Mouse (Mus musculus): ENCODE data around the gene Apom. TPM values are rescaled to one million over a fixed set of nuclear protein-coding genes. Genes with fewer than 3 reads are reported as not detected.

Apom gene
- 0.08 and 0.20 TPM in 2 replicates for polyA plus RNA-seq (2012; rRNA removed)

DNA sequence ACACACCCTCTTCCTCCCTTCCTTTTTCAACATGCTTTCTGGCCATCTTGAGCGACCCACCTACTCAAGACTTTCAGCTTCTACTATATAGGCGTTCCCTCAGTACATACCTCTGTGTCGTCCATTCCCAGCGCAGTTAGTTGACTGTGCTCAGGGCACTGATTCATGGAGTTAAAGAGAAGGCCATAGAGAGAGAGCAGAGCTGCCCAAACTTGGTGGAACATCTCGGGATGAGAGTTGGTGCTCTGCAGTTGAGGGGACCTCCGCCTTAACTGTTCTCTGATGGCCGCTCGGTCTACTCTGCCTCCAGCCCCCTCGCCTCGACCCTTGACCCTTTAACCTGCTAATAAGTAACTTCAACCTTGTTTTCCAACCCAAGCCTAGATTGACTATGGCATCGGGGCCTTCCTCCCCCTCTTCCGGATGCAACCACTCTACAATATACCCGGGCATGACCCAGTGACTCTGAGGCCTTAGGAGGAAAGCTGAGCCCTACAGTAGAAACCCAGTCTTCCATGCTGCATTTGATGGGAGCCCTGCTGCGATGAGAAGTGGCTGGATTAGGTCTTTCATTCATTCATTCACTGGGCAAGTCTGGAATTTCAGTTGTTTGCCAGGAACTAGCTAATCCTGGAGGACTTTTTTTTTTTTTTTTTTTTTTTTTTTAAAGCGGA is at the start of gene Apom:
Apom (minus strand) TSS at position 551 of the 674 bp plus-strand sequence.

GRCm38 (mm10) chr17:35175968-35176367 is 44.1 kb upstream of the Apom start, which contains the start of gene Aif1:
TSS of gene Aif1 (minus strand) at chr17:35176068.

DNA sequence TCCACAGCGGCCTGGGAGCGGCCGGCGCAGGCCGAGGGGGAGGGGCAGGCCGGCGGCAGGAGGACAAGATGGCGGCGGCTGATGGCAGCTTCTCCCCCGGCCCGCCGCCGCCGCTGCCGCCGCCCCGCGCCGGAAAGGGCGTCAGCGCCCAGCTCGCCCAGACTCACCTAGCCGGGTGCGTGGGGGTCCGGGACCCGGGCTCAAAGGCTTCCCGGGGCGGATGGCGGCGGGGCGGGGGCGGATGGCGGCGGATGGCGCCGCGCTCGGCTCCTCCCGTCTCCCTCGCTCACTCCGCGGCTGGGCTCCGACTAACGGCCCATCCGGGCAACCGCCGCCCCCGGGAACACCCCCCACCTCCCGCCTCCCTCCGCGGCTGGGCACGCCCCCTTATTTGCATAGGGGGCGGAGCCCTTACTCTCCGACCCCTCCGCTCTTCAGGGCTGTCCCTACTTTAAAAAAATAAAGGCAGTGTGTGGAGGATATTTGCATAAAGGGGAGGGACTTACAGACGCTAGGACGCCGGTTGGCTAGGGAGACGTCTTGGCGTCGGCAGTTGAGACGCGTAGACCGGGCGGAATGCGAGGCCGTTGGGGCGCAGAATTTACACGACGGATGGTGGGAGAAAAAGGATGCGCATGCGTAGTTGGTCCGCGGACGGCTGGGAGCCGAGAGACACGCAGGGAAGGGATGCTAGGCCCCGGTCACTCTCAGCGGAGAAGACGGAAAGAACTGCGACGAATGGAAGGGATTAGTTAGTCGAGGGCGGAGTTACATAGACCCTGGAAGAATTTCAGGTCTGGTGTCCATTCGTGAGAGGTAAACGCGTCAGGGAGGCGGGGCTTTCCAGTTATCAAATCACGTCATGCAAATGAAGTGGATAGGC is 33.0 kb upstream of the Apom start, which contains the start of gene Prrc2a:
Prrc2a (minus strand) TSS at position 330 of the 883 bp plus-strand sequence.

GRCm38 (mm10) chr17:35134801-35135590 is 3.1 kb upstream of the Apom start, which contains the start of gene Bag6:
TSS of gene Bag6 (plus strand) at chr17:35135178.

GRCm38 (mm10) chr17:35126206-35126611 is 5.6 kb downstream of the Apom start, which contains the start of gene D17H6S53E:
TSS of gene D17H6S53E (plus strand) at chr17:35126373.

DNA sequence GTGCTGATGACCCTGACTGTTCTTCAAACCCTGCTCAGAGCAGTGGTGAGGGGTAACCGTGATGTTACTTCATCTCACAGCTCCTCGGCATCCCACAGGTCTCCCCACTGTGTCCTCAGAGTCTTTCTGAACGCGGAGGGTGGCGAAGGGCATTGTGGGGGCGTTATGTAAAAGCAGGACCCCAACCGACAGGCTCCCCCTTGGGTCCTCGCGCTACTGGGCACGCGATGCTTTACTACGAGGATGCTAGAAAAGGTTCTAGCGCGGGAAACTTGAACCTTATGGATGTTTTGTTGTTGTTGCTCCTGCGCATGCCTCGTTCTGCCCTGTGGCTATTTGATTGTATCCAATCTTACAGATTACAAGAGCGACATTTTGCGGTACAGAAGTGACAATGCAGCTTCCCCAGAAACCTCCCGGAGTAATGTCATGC is 10.0 kb downstream of the Apom start, which contains the start of gene Csnk2b:
Csnk2b (minus strand) TSS at position 183 of the 433 bp plus-strand sequence.

GRCm38 (mm10) chr17:35121143-35121799 is 10.6 kb downstream of the Apom start, which contains the start of gene Gpank1:
TSS of gene Gpank1 (plus strand) at chr17:35121455.

DNA sequence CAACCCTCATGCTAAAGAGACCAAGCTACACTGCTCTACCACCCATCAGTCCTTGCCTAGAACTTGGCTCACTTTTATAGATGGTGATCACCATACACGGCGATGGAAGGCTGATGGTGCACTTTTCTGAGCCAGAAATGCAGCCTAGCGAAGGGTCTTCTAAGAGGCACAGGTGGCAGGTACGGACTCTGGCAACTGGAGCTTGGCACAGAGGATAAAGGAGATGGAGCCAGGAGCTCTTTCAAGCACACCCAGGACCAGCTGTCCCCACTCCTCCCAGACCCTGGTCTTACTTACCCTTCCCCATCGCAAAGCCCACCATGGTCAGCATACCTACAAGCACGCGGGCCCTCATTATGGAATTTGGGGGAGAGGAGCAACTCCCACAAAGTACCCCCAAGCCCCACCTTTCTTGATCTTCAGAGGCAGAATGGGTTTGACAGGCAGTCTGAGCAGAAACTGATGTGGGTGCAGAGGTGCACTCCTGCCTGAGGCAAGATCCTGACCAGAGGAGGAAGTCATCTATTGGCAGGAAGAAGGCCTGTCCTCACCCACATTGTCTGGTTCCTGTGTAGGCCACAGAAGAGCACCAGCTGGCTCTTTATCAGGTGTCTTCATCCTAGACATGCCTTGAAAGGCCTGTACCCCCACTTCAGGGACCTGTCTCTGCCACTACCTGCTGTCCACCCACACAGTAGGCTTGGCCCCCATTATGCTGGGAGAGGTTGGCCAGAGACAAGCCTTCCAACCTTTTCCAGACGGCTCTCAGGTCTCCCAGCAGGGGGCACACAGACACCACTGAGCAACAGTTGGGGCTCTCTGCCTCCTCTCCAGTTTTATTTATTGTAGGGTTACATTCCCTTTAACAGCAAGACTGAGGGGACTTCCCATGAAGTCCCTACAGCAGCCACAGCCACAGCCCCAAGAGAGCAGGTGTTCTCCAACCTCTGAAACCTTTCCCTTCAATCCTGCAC is 16.5 kb downstream of the Apom start, which contains the start of gene Ly6g5b:
Ly6g5b (minus strand) TSS at position 383 of the 974 bp plus-strand sequence.

DNA sequence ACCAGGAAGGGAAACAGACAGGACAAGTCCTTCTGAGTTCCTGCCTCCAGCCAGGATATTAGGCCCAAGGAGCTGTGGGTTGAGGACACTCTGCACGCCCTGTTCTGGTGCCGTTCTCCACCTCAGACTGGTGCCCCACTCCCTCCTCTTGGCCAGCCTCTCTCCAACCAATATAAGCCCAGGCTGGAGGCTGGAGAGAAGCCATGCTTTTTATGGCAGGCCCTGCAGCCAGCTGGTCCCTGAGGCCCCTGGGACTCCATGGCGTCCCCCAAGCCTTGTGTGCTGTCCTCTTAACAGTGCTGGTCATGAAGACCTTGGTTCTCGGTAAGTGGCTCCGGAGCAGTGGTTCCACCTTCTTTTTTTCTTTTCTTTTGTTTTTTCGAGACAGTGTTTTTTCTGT is 23.8 kb downstream of the Apom start, which contains the start of gene Ly6g5c:
Ly6g5c (plus strand) TSS at position 183 of the 400 bp plus-strand sequence.

GRCm38 (mm10) chr17:35088825-35089644 is 42.8 kb downstream of the Apom start, which contains the start of gene Abhd16a:
TSS of gene Abhd16a (plus strand) at chr17:35089263.

DNA sequence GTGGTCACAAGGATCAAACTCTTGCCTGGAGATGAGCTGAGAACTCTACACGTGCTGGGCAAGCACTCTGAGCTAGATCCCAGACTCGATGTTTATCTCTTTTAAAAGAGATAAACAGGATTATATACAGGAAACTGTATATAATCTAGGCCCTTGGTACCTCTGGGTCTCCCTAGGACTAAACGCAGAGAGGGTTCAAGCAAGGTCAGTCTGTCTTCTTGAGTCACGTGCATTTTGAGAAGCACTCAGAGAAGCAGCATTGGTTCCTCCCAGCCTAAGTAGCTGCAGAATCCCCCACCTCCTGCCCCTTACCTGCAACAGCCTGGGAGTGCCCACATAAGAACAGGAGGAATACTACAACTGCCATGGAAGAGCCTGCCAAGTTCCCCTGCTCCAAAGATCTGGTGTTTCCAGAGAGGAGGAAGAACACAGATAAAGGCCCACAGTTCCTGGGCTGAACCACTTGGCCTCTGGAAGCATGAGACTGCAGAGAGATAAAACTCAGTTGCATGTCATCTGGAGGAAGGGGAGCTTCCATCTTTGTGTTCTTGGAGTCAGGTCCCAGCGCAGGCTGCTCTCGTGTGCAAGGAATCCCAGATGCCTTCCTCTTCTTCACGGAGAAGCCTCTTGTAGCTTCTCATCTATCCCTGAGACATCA is 46.5 kb downstream of the Apom start, which contains the start of gene Ly6g6f:
Ly6g6f (minus strand) TSS at position 403 of the 658 bp plus-strand sequence.

Other genes with a start within 250 kb of the Apom start
- 1.9 and 2.3 TPM in 2 replicates for gene C2, start 233.8 kb downstream of the Apom start, polyA plus RNA-seq (2012; rRNA removed)
- 126 and 127 TPM in 2 replicates for gene Ehmt2, start 233.6 kb downstream of the Apom start, polyA plus RNA-seq (2012; rRNA removed)
- 48.6 and 48.7 TPM in 2 replicates for gene Slc44a4, start 217.6 kb downstream of the Apom start, polyA plus RNA-seq (2012; rRNA removed)
- 30.4 and 43.8 TPM in 2 replicates for gene Neu1, start 200.8 kb downstream of the Apom start, polyA plus RNA-seq (2012; rRNA removed)
- 31.1 and 45.6 TPM in 2 replicates for gene Hspa1b, start 172.8 kb downstream of the Apom start, polyA plus RNA-seq (2012; rRNA removed)
- gene Gm20481, start 162.1 kb downstream of the Apom start, polyA plus RNA-seq (2012; rRNA removed): not detected in 2 replicates
- 16.4 and 25.7 TPM in 2 replicates for gene Hspa1a, start 159.9 kb downstream of the Apom start, polyA plus RNA-seq (2012; rRNA removed)
- 0.34 and 0.59 TPM in 2 replicates for gene Hspa1l, start 159.3 kb downstream of the Apom start, polyA plus RNA-seq (2012; rRNA removed)
- gene Lsm2, start 150.2 kb downstream of the Apom start, polyA plus RNA-seq (2012; rRNA removed): 43.9 and 62.3 TPM in 2 replicates
- 95.5 and 126 TPM in 2 replicates for gene Vars, start 131.1 kb downstream of the Apom start, polyA plus RNA-seq (2012; rRNA removed)
- 1.9 and 2.2 TPM in 2 replicates for gene Vwa7, start 115.5 kb downstream of the Apom start, polyA plus RNA-seq (2012; rRNA removed)
- gene Sapcd1, start 104.0 kb downstream of the Apom start, polyA plus RNA-seq (2012; rRNA removed): 0.58 and 1.9 TPM in 2 replicates
- gene Msh5, start 85.3 kb downstream of the Apom start, polyA plus RNA-seq (2012; rRNA removed): 2.6 and 5.6 TPM in 2 replicates
- 131 and 147 TPM in 2 replicates for gene Clic1, start 82.1 kb downstream of the Apom start, polyA plus RNA-seq (2012; rRNA removed)
- gene Ddah2, start 73.0 kb downstream of the Apom start, polyA plus RNA-seq (2012; rRNA removed): 16.3 and 20.7 TPM in 2 replicates
- gene Ly6g6c, start 66.7 kb downstream of the Apom start, polyA plus RNA-seq (2012; rRNA removed): 243 and 312 TPM in 2 replicates
- gene Mpig6b, start 65.9 kb downstream of the Apom start, polyA plus RNA-seq (2012; rRNA removed): 0.42 and 0.65 TPM in 2 replicates
- gene Ly6g6e, start 55.1 kb downstream of the Apom start, polyA plus RNA-seq (2012; rRNA removed): 99.6 and 112 TPM in 2 replicates
- 5.1 and 6.4 TPM in 2 replicates for gene Ly6g6d, start 54.0 kb downstream of the Apom start, polyA plus RNA-seq (2012; rRNA removed)
- 1.2 and 2.0 TPM in 2 replicates for gene Ly6g6f, start 46.4 kb downstream of the Apom start, polyA plus RNA-seq (2012; rRNA removed)
- gene Abhd16a, start 42.8 kb downstream of the Apom start, polyA plus RNA-seq (2012; rRNA removed): 88.7 and 152 TPM in 2 replicates
- 1.4 TPM in 1 of 2 replicates, not detected in the other for gene Ly6g5c, start 23.8 kb downstream of the Apom start, polyA plus RNA-seq (2012; rRNA removed)
- gene Ly6g5b, start 16.6 kb downstream of the Apom start, polyA plus RNA-seq (2012; rRNA removed): 1.2 and 2.2 TPM in 2 replicates
- gene Gpank1, start 10.6 kb downstream of the Apom start, polyA plus RNA-seq (2012; rRNA removed): 9.3 and 11.8 TPM in 2 replicates
- gene Csnk2b, start 10.0 kb downstream of the Apom start, polyA plus RNA-seq (2012; rRNA removed): 258 and 301 TPM in 2 replicates
- 13.7 and 19.0 TPM in 2 replicates for gene D17H6S53E, start 5.7 kb downstream of the Apom start, polyA plus RNA-seq (2012; rRNA removed)
- gene Bag6, start 3.1 kb upstream of the Apom start, polyA plus RNA-seq (2012; rRNA removed): 92.9 and 94.1 TPM in 2 replicates
- 262 and 284 TPM in 2 replicates for gene Prrc2a, start 32.8 kb upstream of the Apom start, polyA plus RNA-seq (2012; rRNA removed)
- gene Aif1, start 44.0 kb upstream of the Apom start, polyA plus RNA-seq (2012; rRNA removed): 0.11 and 0.48 TPM in 2 replicates
- gene Lst1, start 56.4 kb upstream of the Apom start, polyA plus RNA-seq (2012; rRNA removed): 3.7 and 6.5 TPM in 2 replicates
- gene Ltb, start 62.4 kb upstream of the Apom start, polyA plus RNA-seq (2012; rRNA removed): 1.5 and 5.7 TPM in 2 replicates
- gene Tnf, start 70.0 kb upstream of the Apom start, polyA plus RNA-seq (2012; rRNA removed): 0.24 and 0.42 TPM in 2 replicates
- gene Lta, start 73.3 kb upstream of the Apom start, polyA plus RNA-seq (2012; rRNA removed): 0.10 and 0.36 TPM in 2 replicates
- gene Gm16181, start 88.8 kb upstream of the Apom start, polyA plus RNA-seq (2012; rRNA removed): 0.42 TPM in 1 of 2 replicates, not detected in the other
- gene Atp6v1g2, start 101.6 kb upstream of the Apom start, polyA plus RNA-seq (2012; rRNA removed): 1.3 and 1.7 TPM in 2 replicates
- gene Nfkbil1, start 103.7 kb upstream of the Apom start, polyA plus RNA-seq (2012; rRNA removed): 15.7 and 37.5 TPM in 2 replicates
- gene Ddx39b, start 109.7 kb upstream of the Apom start, polyA plus RNA-seq (2012; rRNA removed): 74.9 and 91.6 TPM in 2 replicates
- gene H2-D1, start 130.7 kb upstream of the Apom start, polyA plus RNA-seq (2012; rRNA removed): 243 and 319 TPM in 2 replicates
- gene H2-Q1, start 188.4 kb upstream of the Apom start, polyA plus RNA-seq (2012; rRNA removed): 0.04 TPM in 1 of 2 replicates, not detected in the other
- gene H2-Q2, start 210.2 kb upstream of the Apom start, polyA plus RNA-seq (2012; rRNA removed): 0.18 and 0.54 TPM in 2 replicates
- gene H2-Q4, start 247.6 kb upstream of the Apom start, polyA plus RNA-seq (2012; rRNA removed): 29.8 and 31.3 TPM in 2 replicates